Mouse (Mus musculus) stomach, postnatal 0 days (tissue): ENCODE data around the gene Pla2g2c.

ENCODE experiments used
- CTCF ChIP-seq: IDR thresholded peaks from 2 replicates; pipeline ENCODE4 v1.5.1; 2016; ENCODE audit warnings: antibody characterized with exemption, low read depth, mild to moderate bottlenecking, moderate library complexity
- EP300 ChIP-seq: optimal IDR thresholded peaks from 2 replicates; pipeline ENCODE3; 2016; ENCODE audit warnings: antibody characterized with exemption

- TF ChIP-seq EP300 (no peak), CTCF (no peak)
These were observed 9.5 kb downstream of the Pla2g2c start for GRCm38 (mm10) chr4:138734105-138734504.
